7 mouse cellular contexts compared by ENCODE assay signal in genomic region chr5:38158501-38158946, GRCm38 (mm10). TPM values are rescaled to one million over a fixed set of nuclear protein-coding genes. Genes with fewer than 3 reads are reported as not detected.
A peak's percentile ranks its signal among the peaks of the same experiment; 100 is the strongest.
DNase-seq lines count a peak whose midpoint lies in the region; ATAC-seq lines count a peak whose summit lies in the region.

No protein-coding gene starts in this region.

- no peaks in the 10 kb centered on the region; the same call in 1 of the 2 replicates for H3K4me1 ChIP-seq in lung, embryonic 16.5 days (replicated peaks; ENCODE audit: control insufficient read depth, insufficient read depth, low read length)
- H3K4me1 ChIP-seq in embryonic facial prominence, embryonic 11.5 days (ENCODE audit: control insufficient read depth, insufficient read depth, low read length), result no peaks in the 10 kb centered on the region; the same call in none of the 2 replicates
- H3K4me1 ChIP-seq in hindbrain, embryonic 16.5 days (ENCODE audit: control insufficient read depth, insufficient read depth, low read depth, low read length), result peaks cover 42% of the 10 kb centered on the region
- peaks cover 46% of the 10 kb centered on the region for H3K4me1 ChIP-seq in midbrain, embryonic 14.5 days (ENCODE audit: control insufficient read depth, insufficient read depth, low read length)

- no peak for ATAC-seq in lung, embryonic 16.5 days (ENCODE audit: low read depth)
- ATAC-seq in embryonic facial prominence, embryonic 11.5 days (replicated peaks; ENCODE audit: insufficient number of reproducible peaks, low FRiP score, low TSS enrichment, low read depth), result 0 out of 2 replicates have a peak, but pooled peaks have one; percentile 1
- peak; percentile 49 for ATAC-seq in hindbrain, embryonic 16.5 days
- peak; percentile 49 for ATAC-seq in midbrain, embryonic 14.5 days (ENCODE audit: low FRiP score, low TSS enrichment)

- peak overlapping the region; percentile 71 for H3K9ac ChIP-seq in lung, embryonic 16.5 days (ENCODE audit: low read length)
- H3K9ac ChIP-seq in embryonic facial prominence, embryonic 11.5 days (replicated peaks; ENCODE audit: low read length), result peak overlapping the region; percentile 96
- peak overlapping the region; percentile 98 for H3K9ac ChIP-seq in hindbrain, embryonic 16.5 days (ENCODE audit: low read depth, low read length)
- peak overlapping the region; percentile 100 for H3K9ac ChIP-seq in midbrain, embryonic 14.5 days (replicated peaks; ENCODE audit: low read length)

- H3K4me3 ChIP-seq in lung, embryonic 16.5 days (ENCODE audit: low read length), result peak overlapping the region; percentile 66
- peak overlapping the region; percentile 87 for H3K4me3 ChIP-seq in embryonic facial prominence, embryonic 11.5 days (ENCODE audit: low read depth, low read length)
- peak overlapping the region; percentile 85 for H3K4me3 ChIP-seq in hindbrain, embryonic 16.5 days (ENCODE audit: low read length)
- H3K4me3 ChIP-seq in midbrain, embryonic 14.5 days (replicated peaks; ENCODE audit: low read depth, low read length), result peak overlapping the region; percentile 95

- 0 out of 2 replicates have a peak, but pooled peaks cover 2% of the 10 kb centered on the region for H3K36me3 ChIP-seq in lung, embryonic 16.5 days (ENCODE audit: control insufficient read depth, insufficient read depth, low read length)
- peaks cover 23% of the 10 kb centered on the region for H3K36me3 ChIP-seq in embryonic facial prominence, embryonic 11.5 days (replicated peaks; ENCODE audit: control insufficient read depth, insufficient read depth, low read depth, low read length)
- H3K36me3 ChIP-seq in hindbrain, embryonic 16.5 days (ENCODE audit: control insufficient read depth, insufficient read depth, low read length), result peaks cover 20% of the 10 kb centered on the region
- peaks cover 39% of the 10 kb centered on the region for H3K36me3 ChIP-seq in midbrain, embryonic 14.5 days (ENCODE audit: control insufficient read depth, insufficient read depth, low read length)

- H3K27me3 ChIP-seq in lung, embryonic 16.5 days (ENCODE audit: control insufficient read depth, insufficient read depth, low read depth, low read length), result peaks cover 12% of the 10 kb centered on the region
- H3K27me3 ChIP-seq in embryonic facial prominence, embryonic 11.5 days (ENCODE audit: control insufficient read depth, insufficient read depth, low read length), result peaks cover 4% of the 10 kb centered on the region; the same call in 1 of the 2 replicates
- no peaks in the 10 kb centered on the region for H3K27me3 ChIP-seq in hindbrain, embryonic 16.5 days (replicated peaks; ENCODE audit: control insufficient read depth, insufficient read depth, low read length)
- no peaks in the 10 kb centered on the region for H3K27me3 ChIP-seq in midbrain, embryonic 14.5 days (ENCODE audit: control insufficient read depth, insufficient read depth, low read length)

- H3K4me2 ChIP-seq in lung, embryonic 16.5 days (ENCODE audit: low read depth, low read length), result peak overlapping the region; percentile 79
- peak overlapping the region; percentile 84 for H3K4me2 ChIP-seq in embryonic facial prominence, embryonic 11.5 days (ENCODE audit: low read depth, low read length)
- peak overlapping the region; percentile 63 for H3K4me2 ChIP-seq in hindbrain, embryonic 16.5 days (ENCODE audit: low read length)
- H3K4me2 ChIP-seq in midbrain, embryonic 14.5 days (ENCODE audit: low read length), result peak overlapping the region; percentile 94

- no peak for DNase-seq in lung, postnatal 4 days
- DNase-seq in embryonic facial prominence, embryonic 11.5 days (ENCODE audit: low spot score), result peak; percentile 54
- peak; percentile 79 for DNase-seq in midbrain, embryonic 14.5 days
- DNase-seq in T-cell, adult 2 months (ENCODE audit: low spot score), result no peak
- DNase-seq in spleen, postnatal 10 days (ENCODE audit: low spot score in 2 of 2), result no peak

- 4% methylated on average over 17 of the region's 17 CpGs for WGBS in lung, embryonic 16.5 days
- WGBS in embryonic facial prominence, embryonic 11.5 days, result 2% methylated on average over 17 of the region's 17 CpGs
- WGBS in hindbrain, embryonic 16.5 days, result 1% methylated on average over 17 of the region's 17 CpGs
- WGBS in midbrain, embryonic 14.5 days, result 1% methylated on average over 17 of the region's 17 CpGs

- no peaks in the 10 kb centered on the region for H3K9me3 ChIP-seq in lung, embryonic 16.5 days (ENCODE audit: control insufficient read depth, low read length)
- no peaks in the 10 kb centered on the region for H3K9me3 ChIP-seq in embryonic facial prominence, embryonic 11.5 days (replicated peaks; ENCODE audit: control insufficient read depth, low read length)
- H3K9me3 ChIP-seq in hindbrain, embryonic 16.5 days (ENCODE audit: control insufficient read depth, low read length), result no peaks in the 10 kb centered on the region
- H3K9me3 ChIP-seq in midbrain, embryonic 14.5 days (ENCODE audit: control insufficient read depth, low read length), result no peaks in the 10 kb centered on the region

- no peak overlapping the region for H3K27ac ChIP-seq in lung, embryonic 16.5 days (ENCODE audit: low read length)
- H3K27ac ChIP-seq in embryonic facial prominence, embryonic 11.5 days (replicated peaks; ENCODE audit: low read depth, low read length), result 0 out of 2 replicates have a peak overlapping the region, but pooled peaks have one; percentile 16
- H3K27ac ChIP-seq in hindbrain, embryonic 16.5 days (ENCODE audit: low read depth, low read length), result peak overlapping the region; percentile 98
- H3K27ac ChIP-seq in midbrain, embryonic 14.5 days (replicated peaks; ENCODE audit: low read depth, low read length), result peak overlapping the region; percentile 97

RNA-seq across cellular contexts. Expression of gene Nsg1, which starts 1.2 kb away (rescaled TPM):
- polyA plus RNA-seq in lung, embryonic 16.5 days (2015; fragmentation: Nextera tagmentation; extraction: Ambion mirVana), result 64.9 and 66.1 TPM in 2 replicates
- 59.6 and 67.5 TPM in 2 replicates for polyA plus RNA-seq in embryonic facial prominence, embryonic 11.5 days (2014; fragmentation: Nextera tagmentation; extraction: Ambion mirVana)
- polyA plus RNA-seq in hindbrain, embryonic 16.5 days (2015; fragmentation: Nextera tagmentation; extraction: Ambion mirVana), result 1,495 and 1,654 TPM in 2 replicates
- 280 and 671 TPM in 2 replicates for polyA plus RNA-seq in midbrain, embryonic 14.5 days (2014; fragmentation: Nextera tagmentation; extraction: Ambion mirVana)

Comparison
In these comparisons a context has a peak if more than half of its experiments do, and no peak if none do; other contexts are left out.
1. DNase-seq: peak in embryonic facial prominence, embryonic 11.5 days (single experiment) and midbrain, embryonic 14.5 days (single experiment); none in lung, postnatal 4 days (0 of 2), T-cell, adult 2 months (single experiment) and spleen, postnatal 10 days (0 of 2).
2. Peak in every context shown above with its lines, with median percentiles within 50 percentile points of each other: H3K4me2 ChIP-seq, H3K4me3 ChIP-seq and H3K9ac ChIP-seq.